Mouse (Mus musculus) intestine, embryonic 16.5 days (tissue): ENCODE data around the gene Stim1. TPM values are rescaled to one million over a fixed set of nuclear protein-coding genes. Genes with fewer than 3 reads are reported as not detected.
"Not testable (repeated sequence)": the region's sequence is repeated elsewhere in the genome, so short reads cannot be mapped to it uniquely, and the experiment has no call there.

Source experiments
- ATAC-seq: fragments of 200-750 bp; cut with Nextera tagmentation; 2 replicates; pipeline ENCODE4 v1.8.0; 2017; ENCODE audit warnings: moderate TSS enrichment, moderate library complexity
- H3K27ac ChIP-seq: fragments of 300-500 bp; sonication (generic); 2 replicates; pipeline ENCODE4 v1.5.1; 2014; ENCODE audit warnings: mild to moderate bottlenecking, low read length
- H3K27me3 ChIP-seq: fragments of 300-500 bp; sonication (generic); replicated peaks from 2 replicates; pipeline ENCODE4 v1.6.1; 2014; ENCODE audit warnings: low read length, control low read depth, mixed read lengths; ENCODE audit not compliant: control insufficient read depth, insufficient read depth
- H3K36me3 ChIP-seq: fragments of 300-500 bp; sonication (generic); 2 replicates; pipeline ENCODE4 v1.6.1; 2014; ENCODE audit warnings: low read length, control low read depth; ENCODE audit not compliant: control insufficient read depth, insufficient read depth
- H3K4me1 ChIP-seq: fragments of 300-500 bp; sonication (generic); 2 replicates; pipeline ENCODE4 v1.6.1; 2014; ENCODE audit warnings: low read length, control low read depth, mixed read lengths; ENCODE audit not compliant: control insufficient read depth, insufficient read depth
- H3K4me2 ChIP-seq: fragments of 300-500 bp; sonication (generic); 2 replicates; pipeline ENCODE4 v1.6.1; 2014; ENCODE audit warnings: low read depth, low read length, control low read depth
- H3K4me3 ChIP-seq: fragments of 300-500 bp; sonication (generic); 2 replicates; pipeline ENCODE4 v1.5.1; 2014; ENCODE audit warnings: mild to moderate bottlenecking, low read length
- H3K9ac ChIP-seq: fragments of 300-500 bp; sonication (generic); 2 replicates; pipeline ENCODE4 v1.6.1; 2014; ENCODE audit warnings: low read depth, low read length
- H3K9me3 ChIP-seq: fragments of 300-500 bp; sonication (generic); 2 replicates; pipeline ENCODE4 v1.6.1; 2016; ENCODE audit warnings: low read length, control low read depth; ENCODE audit not compliant: control insufficient read depth
- WGBS: fragments of 180-500 bp; shearing (Covaris S2); extraction: QIAGEN DNeasy Blood & Tissue Kit; methylation state at CpG from one replicate; pipeline ENCODE4 v1.1.7; 2014; 5-methylcytosine and 5-hydroxymethylcytosine counted together
- polyA plus RNA-seq: library from polyadenylated mRNA; unstranded; fragments of >200 nt; fragmentation: Nextera tagmentation; extraction: Ambion mirVana; gene quantifications from 2 replicates; pipeline ENCODE4 v1.2.1, GENCODE M21; 2015

The Stim1 gene
- polyA plus RNA-seq, 1 experiment from 2014 or later = 21.1 TPM

- Histone ChIP-seq H3K27ac (no peak overlapping the region), H3K9me3 (no peaks in the 10 kb centered on the region), H3K4me1 (no peaks in the 10 kb centered on the region), H3K9ac (no peak overlapping the region), H3K36me3 (no peaks in the 10 kb centered on the region), H3K4me3 (no peak overlapping the region), H3K4me2 (no peak overlapping the region), H3K27me3 (no peaks in the 10 kb centered on the region)
- ATAC-seq = no peak
- 89% methylated on average over 2 of the region's 2 CpGs for WGBS
Measured at GRCm38 (mm10) chr7:102393898-102394297, 126.3 kb downstream of the Stim1 start.

GRCm38 (mm10) chr7:102395894-102396293, 128.3 kb downstream of the Stim1 start:
- 68% methylated on average over 7 of the region's 7 CpGs for WGBS
- Histone ChIP-seq H3K4me1 (no peaks in the 10 kb centered on the region), H3K27me3 (no peaks in the 10 kb centered on the region), H3K9me3 (no peaks in the 10 kb centered on the region), H3K4me3 (no peak overlapping the region), H3K9ac (no peak overlapping the region), H3K36me3 (no peaks in the 10 kb centered on the region), H3K4me2 (no peak overlapping the region), H3K27ac (no peak overlapping the region)
- no peak for ATAC-seq

GRCm38 (mm10) chr7:102396331-102396730, 128.7 kb downstream of the Stim1 start:
- no peaks in the 10 kb centered on the region for H3K36me3 ChIP-seq
- WGBS = 92% methylated on average over 3 of the region's 3 CpGs
- no peak overlapping the region for H3K9ac ChIP-seq
- no peak for ATAC-seq
- no peak overlapping the region for H3K27ac ChIP-seq
- no peaks in the 10 kb centered on the region for H3K9me3 ChIP-seq
- H3K27me3 ChIP-seq = no peaks in the 10 kb centered on the region
- H3K4me2 ChIP-seq = no peak overlapping the region
- H3K4me1 ChIP-seq = no peaks in the 10 kb centered on the region
- H3K4me3 ChIP-seq = no peak overlapping the region

- Histone ChIP-seq H3K27ac (no peak overlapping the region), H3K4me1 (no peaks in the 10 kb centered on the region), H3K4me2 (no peak overlapping the region), H3K27me3 (no peaks in the 10 kb centered on the region), H3K9ac (no peak overlapping the region), H3K9me3 (no peaks in the 10 kb centered on the region), H3K4me3 (no peak overlapping the region), H3K36me3 (no peaks in the 10 kb centered on the region)
- WGBS = 82% methylated on average over 3 of the region's 3 CpGs
- no peak for ATAC-seq
Measured at GRCm38 (mm10) chr7:102399180-102399731, 131.7 kb downstream of the Stim1 start.

GRCm38 (mm10) chr7:102404118-102404517, 136.5 kb downstream of the Stim1 start:
- Histone ChIP-seq H3K27me3 (no peaks in the 10 kb centered on the region), H3K4me3 (no peak overlapping the region), H3K4me2 (no peak overlapping the region), H3K4me1 (no peaks in the 10 kb centered on the region), H3K27ac (no peak overlapping the region), H3K9me3 (no peaks in the 10 kb centered on the region), H3K36me3 (no peaks in the 10 kb centered on the region), H3K9ac (no peak overlapping the region)
- 90% methylated on average over 2 of the region's 2 CpGs for WGBS
- no peak for ATAC-seq

GRCm38 (mm10) chr7:102407440-102407839, 139.8 kb downstream of the Stim1 start:
- no peaks in the 10 kb centered on the region for H3K27me3 ChIP-seq
- no peak overlapping the region for H3K4me2 ChIP-seq
- H3K4me1 ChIP-seq = no peaks in the 10 kb centered on the region
- H3K36me3 ChIP-seq = no peaks in the 10 kb centered on the region
- no peaks in the 10 kb centered on the region for H3K9me3 ChIP-seq
- no peak overlapping the region for H3K4me3 ChIP-seq
- H3K9ac ChIP-seq = no peak overlapping the region
- no peak overlapping the region for H3K27ac ChIP-seq
- no peak for ATAC-seq

- not testable (repeated sequence) for H3K4me1 ChIP-seq, H3K27me3 ChIP-seq, H3K27ac ChIP-seq, H3K36me3 ChIP-seq, H3K9ac ChIP-seq, H3K4me2 ChIP-seq, H3K9me3 ChIP-seq, ATAC-seq, H3K4me3 ChIP-seq
- 89% methylated on average over 9 of the region's 9 CpGs for WGBS
Measured at GRCm38 (mm10) chr7:102415272-102415671, 147.7 kb downstream of the Stim1 start.

- H3K27ac ChIP-seq = no peak overlapping the region
- ATAC-seq = no peak
- WGBS = 51% methylated on average over 6 of the region's 6 CpGs
Measured at GRCm38 (mm10) chr7:102415841-102416240, 148.2 kb downstream of the Stim1 start.

GRCm38 (mm10) chr7:102417398-102417797, 149.8 kb downstream of the Stim1 start:
- no peaks in the 10 kb centered on the region for H3K36me3 ChIP-seq
- H3K27me3 ChIP-seq = no peaks in the 10 kb centered on the region
- ATAC-seq = peak; percentile 38; the same call in 1 of the 2 replicates
- no peak overlapping the region for H3K27ac ChIP-seq
- 0 out of 2 replicates have a peak, but pooled peaks cover 3% of the 10 kb centered on the region for H3K4me1 ChIP-seq
- H3K4me3 ChIP-seq = no peak overlapping the region
- no peaks in the 10 kb centered on the region for H3K9me3 ChIP-seq
- WGBS = 4% methylated on average over 4 of the region's 4 CpGs
- no peak overlapping the region for H3K4me2 ChIP-seq
- H3K9ac ChIP-seq = no peak overlapping the region

More at GRCm38 (mm10) chr7:102415841-102416240, 148.2 kb downstream of the Stim1 start:
- no peak overlapping the region for H3K9ac ChIP-seq
- H3K4me3 ChIP-seq = no peak overlapping the region
- 0 out of 2 replicates have a peak, but pooled peaks cover 3% of the 10 kb centered on the region for H3K4me1 ChIP-seq
- H3K4me2 ChIP-seq = no peak overlapping the region
- no peaks in the 10 kb centered on the region for H3K27me3 ChIP-seq
- H3K36me3 ChIP-seq = no peaks in the 10 kb centered on the region
- no peaks in the 10 kb centered on the region for H3K9me3 ChIP-seq

- no peaks in the 10 kb centered on the region for H3K9me3 ChIP-seq
- ATAC-seq = no peak
- H3K27me3 ChIP-seq = no peaks in the 10 kb centered on the region
- H3K4me3 ChIP-seq = no peak overlapping the region
- H3K27ac ChIP-seq = no peak overlapping the region
- H3K9ac ChIP-seq = no peak overlapping the region
- 96% methylated on average over 2 of the region's 2 CpGs for WGBS
- H3K4me1 ChIP-seq = no peaks in the 10 kb centered on the region
- H3K36me3 ChIP-seq = no peaks in the 10 kb centered on the region
- no peak overlapping the region for H3K4me2 ChIP-seq
Measured at GRCm38 (mm10) chr7:102422036-102422435, 154.4 kb downstream of the Stim1 start.
